Mouse (Mus musculus): ENCODE results near the gene Srgn. TPM values are rescaled to one million over a fixed set of nuclear protein-coding genes. Genes with fewer than 3 reads are reported as not detected.
"Not testable (repeated sequence)": the region's sequence is repeated elsewhere in the genome, so short reads cannot be mapped to it uniquely, and the experiment has no call there.

Gene Srgn
- polyA plus RNA-seq, 1 experiment from 2014 or later: 6.0 TPM

GRCm38 (mm10) chr10:62461321-62461720 lies 65.9 kb downstream of the Srgn start:
- peaks cover 72% of the 10 kb centered on the region for H3K36me3 ChIP-seq (ENCODE audit: poor library complexity, severe bottlenecking)
- H3K9me3 ChIP-seq (replicated peaks): no peaks in the 10 kb centered on the region
- H3K27me3 ChIP-seq: no peaks in the 10 kb centered on the region
- H3K9ac ChIP-seq: no peak overlapping the region
- no peak overlapping the region for H3K27ac ChIP-seq
- H3K4me3 ChIP-seq: no peak overlapping the region
- H3K4me2 ChIP-seq: no peak overlapping the region
- no peaks in the 10 kb centered on the region for H3K4me1 ChIP-seq
- no peak for ATAC-seq

DNA sequence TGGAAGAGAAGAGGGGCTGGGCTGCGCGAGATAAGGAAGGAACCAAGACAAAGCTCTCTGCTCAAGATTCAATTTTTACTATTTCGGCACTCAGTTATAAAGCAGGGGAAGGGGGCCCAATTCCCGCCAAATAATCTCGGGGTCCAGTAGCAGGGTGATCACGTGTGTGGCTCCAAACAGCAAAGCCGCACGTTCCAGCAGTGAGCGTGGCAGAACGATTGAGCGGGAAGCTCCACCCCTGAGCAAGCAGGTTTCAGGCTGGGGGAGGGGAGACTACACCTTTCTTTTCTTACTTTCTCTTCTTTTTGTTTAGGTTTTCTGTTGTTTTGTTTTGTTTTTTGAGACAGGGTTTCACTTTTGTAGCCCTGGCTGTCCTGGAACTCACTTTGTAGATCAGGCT lies 75.2 kb downstream of the Srgn start:
- Histone ChIP-seq H3K36me3 (ENCODE audit: poor library complexity, severe bottlenecking) (peaks cover 31% of the 10 kb centered on the region), H3K4me1 (peaks cover 18% of the 10 kb centered on the region)
- H3K27me3 ChIP-seq; H3K9me3 ChIP-seq (replicated peaks); H3K27ac ChIP-seq; ATAC-seq; H3K4me2 ChIP-seq; H3K4me3 ChIP-seq; H3K9ac ChIP-seq: not testable (repeated sequence)
- 78% methylated on average over 11 of the region's 11 CpGs for WGBS

DNA sequence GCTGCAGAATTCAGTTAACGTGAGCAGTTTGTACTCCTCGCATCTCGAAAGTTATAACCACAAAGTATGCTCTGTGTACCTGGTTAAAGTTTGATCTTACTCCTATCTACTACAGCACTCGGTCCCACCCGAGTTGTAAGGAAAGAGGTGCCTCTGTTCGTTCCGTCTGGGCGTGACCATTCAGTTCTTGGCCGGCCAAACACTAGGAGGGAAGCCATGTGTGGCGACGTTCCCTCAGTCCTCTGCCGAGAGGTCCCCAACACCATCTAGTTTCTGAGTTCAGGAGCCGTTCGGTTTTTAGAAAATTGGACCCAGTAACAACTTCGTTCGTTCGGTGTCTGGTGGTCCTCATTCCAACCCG lies 77.0 kb downstream of the Srgn start:
- Histone ChIP-seq H3K4me1 (peaks cover 18% of the 10 kb centered on the region), H3K4me2 (peak overlapping the region; percentile 77), H3K27ac (peak overlapping the region; percentile 81; the same call in 1 of the 2 replicates), H3K27me3 (no peaks in the 10 kb centered on the region), H3K9me3 (replicated peaks) (no peaks in the 10 kb centered on the region), H3K4me3 (peak overlapping the region; percentile 72), H3K36me3 (ENCODE audit: poor library complexity, severe bottlenecking) (peaks cover 32% of the 10 kb centered on the region), H3K9ac (peak overlapping the region; percentile 91)
- 35% methylated on average over 18 of the region's 18 CpGs for WGBS
- ATAC-seq: no peak

GRCm38 (mm10) chr10:62449364-62450279 lies 77.6 kb downstream of the Srgn start, which contains the start of the genes 4930507D05Rik and Supv3l1:
TSS of gene 4930507D05Rik (plus strand) at chr10:62449489.
TSS of gene Supv3l1 (minus strand) at chr10:62449738.
- H3K27ac ChIP-seq: peak within 1 kb of the TSS; percentile 81
- H3K4me3 ChIP-seq: peak within 1 kb of the TSS; percentile 72
- H3K4me2 ChIP-seq: peak within 1 kb of the TSS; percentile 77
- WGBS: under 1% methylated on average over 73 of the region's 73 CpGs
- H3K9me3 ChIP-seq (replicated peaks): no peaks in the 10 kb centered on the region
- H3K4me1 ChIP-seq: peaks cover 18% of the 10 kb centered on the region
- H3K36me3 ChIP-seq (ENCODE audit: poor library complexity, severe bottlenecking): peaks cover 35% of the 10 kb centered on the region
- ATAC-seq: peak; percentile 96
- no peaks in the 10 kb centered on the region for H3K27me3 ChIP-seq
- H3K9ac ChIP-seq: peak within 1 kb of the TSS; percentile 91

Other genes starting within 250 kb of the Srgn start
- 39.5 and 46.8 TPM in 2 replicates for gene Hk1, start 147.5 kb downstream of the Srgn start, polyA plus RNA-seq (2015; fragmentation: Nextera tagmentation; extraction: Ambion mirVana)
- gene Hkdc1, start 105.0 kb downstream of the Srgn start, polyA plus RNA-seq (2015; fragmentation: Nextera tagmentation; extraction: Ambion mirVana): 0.24 and 0.34 TPM in 2 replicates
- gene 4930507D05Rik, start 78.0 kb downstream of the Srgn start, polyA plus RNA-seq (2015; fragmentation: Nextera tagmentation; extraction: Ambion mirVana): 0.70 and 0.94 TPM in 2 replicates
- gene Supv3l1, start 77.7 kb downstream of the Srgn start, polyA plus RNA-seq (2015; fragmentation: Nextera tagmentation; extraction: Ambion mirVana): 24.2 and 25.5 TPM in 2 replicates
- 83.0 and 86.0 TPM in 2 replicates for gene Vps26a, start 40.6 kb downstream of the Srgn start, polyA plus RNA-seq (2015; fragmentation: Nextera tagmentation; extraction: Ambion mirVana)
- gene Kif1bp, start 51.0 kb upstream of the Srgn start, polyA plus RNA-seq (2015; fragmentation: Nextera tagmentation; extraction: Ambion mirVana): 52.1 and 54.5 TPM in 2 replicates
- 23.8 and 24.5 TPM in 2 replicates for gene Ddx21, start 74.8 kb upstream of the Srgn start, polyA plus RNA-seq (2015; fragmentation: Nextera tagmentation; extraction: Ambion mirVana)
- gene Ddx50, start 123.8 kb upstream of the Srgn start, polyA plus RNA-seq (2015; fragmentation: Nextera tagmentation; extraction: Ambion mirVana): 107 and 116 TPM in 2 replicates
- gene Stox1, start 198.7 kb upstream of the Srgn start, polyA plus RNA-seq (2015; fragmentation: Nextera tagmentation; extraction: Ambion mirVana): 2.5 and 3.2 TPM in 2 replicates

All from forebrain, embryonic 13.5 days (tissue).